23 mouse cellular contexts compared by ENCODE assay signal in genomic region chr6:5017945-5018511, GRCm38 (mm10).
DNase-seq lines count a peak whose midpoint lies in the region; ATAC-seq lines count a peak whose summit lies in the region.
"Had no signal": no experiment of that assay in that cellular context is flagged by ENCODE, and none has a peak within 500 bp of the region (broad histone marks: within the 10 kb centered on the region; RNA-seq: fewer than 3 reads in every experiment).

No protein-coding gene starts in this region.

- no peak overlapping the region for H3K4me2 ChIP-seq in kidney, embryonic 15.5 days
- H3K4me2 ChIP-seq in neural tube, embryonic 15.5 days: no peak overlapping the region
- H3K4me2 ChIP-seq: forebrain, embryonic 15.5 days; heart, embryonic 15.5 days; hindbrain, embryonic 14.5 days; midbrain, embryonic 11.5 days had no signal

- peak; percentile 55 for DNase-seq in embryo, embryonic 10.5 days (ENCODE audit: low spot score)
- DNase-seq in embryo, embryonic 9.5 days (ENCODE audit: extremely low spot score): no peak
- DNase-seq in kidney, adult 18-20 months: no peak
- peak; percentile 33 for DNase-seq in neural tube, embryonic 10.5 days (ENCODE audit: extremely low spot score, low spot score)
- DNase-seq in T-cell, adult 2 months (ENCODE audit: low spot score): no peak
- DNase-seq in frontal cortex, postnatal 10 days (ENCODE audit: low spot score in 2 of 2): no peak
- DNase-seq: adrenal gland, adult 2 months; cerebellum, adult 11 months; cerebellum, adult 9-11 months; gastrocnemius, postnatal 14 days; heart, adult 18-20 months; heart, postnatal 36 days; left cerebral cortex, postnatal 4 days; right cerebral cortex, postnatal 25 days; spleen, adult 18-20 months had no signal

- H3K27ac ChIP-seq in kidney, embryonic 15.5 days: peak overlapping the region; percentile 62
- H3K27ac ChIP-seq in neural tube, embryonic 15.5 days (replicated peaks): no peak overlapping the region
- H3K27ac ChIP-seq: forebrain, embryonic 15.5 days; heart, embryonic 15.5 days; hindbrain, embryonic 14.5 days; left cerebral cortex, adult 2 months had no signal

- peak; percentile 85 for ATAC-seq in kidney, embryonic 15.5 days (replicated peaks; ENCODE audit: low FRiP score)
- ATAC-seq in neural tube, embryonic 15.5 days (ENCODE audit: low FRiP score): no peak
- ATAC-seq: forebrain, embryonic 15.5 days; lung, postnatal 0 days had no signal

- H3K27me3 ChIP-seq in kidney, embryonic 15.5 days: no peaks in the 10 kb centered on the region
- no peaks in the 10 kb centered on the region for H3K27me3 ChIP-seq in neural tube, embryonic 15.5 days (replicated peaks)
- H3K27me3 ChIP-seq: forebrain, embryonic 15.5 days; heart, embryonic 15.5 days had no signal

- H3K9ac ChIP-seq in kidney, embryonic 15.5 days: no peak overlapping the region
- no peak overlapping the region for H3K9ac ChIP-seq in neural tube, embryonic 15.5 days (replicated peaks)
- H3K9ac ChIP-seq: forebrain, embryonic 15.5 days; heart, embryonic 15.5 days; hindbrain, embryonic 14.5 days had no signal

- H3K9me3 ChIP-seq in kidney, embryonic 15.5 days (replicated peaks): no peaks in the 10 kb centered on the region
- no peaks in the 10 kb centered on the region for H3K9me3 ChIP-seq in neural tube, embryonic 15.5 days (replicated peaks)
- H3K9me3 ChIP-seq: forebrain, embryonic 15.5 days; heart, embryonic 15.5 days had no signal

- H3K4me1 ChIP-seq in kidney, embryonic 15.5 days: peaks cover 38% of the 10 kb centered on the region
- no peaks in the 10 kb centered on the region for H3K4me1 ChIP-seq in neural tube, embryonic 15.5 days
- H3K4me1 ChIP-seq: forebrain, embryonic 15.5 days had no signal

- H3K36me3 ChIP-seq in kidney, embryonic 15.5 days: no peaks in the 10 kb centered on the region
- H3K36me3 ChIP-seq in neural tube, embryonic 15.5 days: no peaks in the 10 kb centered on the region
- H3K36me3 ChIP-seq: forebrain, embryonic 15.5 days; heart, embryonic 15.5 days had no signal

- WGBS in kidney, embryonic 15.5 days: 28% methylated on average over 6 of the region's 6 CpGs
- 20% methylated on average over 6 of the region's 6 CpGs for WGBS in neural tube, embryonic 15.5 days

- H3K4me3 ChIP-seq in kidney, embryonic 15.5 days (replicated peaks): no peak overlapping the region
- no peak overlapping the region for H3K4me3 ChIP-seq in neural tube, embryonic 15.5 days (replicated peaks)
- H3K4me3 ChIP-seq: forebrain, embryonic 15.5 days; heart, embryonic 15.5 days; left cerebral cortex, adult 2 months had no signal

Comparison
In these comparisons a context has a peak if more than half of its experiments do, and no peak if none do; other contexts are left out.
1. DNase-seq: peak in embryo, embryonic 10.5 days (single experiment) and neural tube, embryonic 10.5 days (single experiment); none in embryo, embryonic 9.5 days (single experiment), kidney, adult 18-20 months (single experiment), T-cell, adult 2 months (single experiment) and frontal cortex, postnatal 10 days (0 of 2).